Mouse (Mus musculus): ENCODE results near the gene Nmral1. TPM values are rescaled to one million over a fixed set of nuclear protein-coding genes. Genes with fewer than 3 reads are reported as not detected.
"Not testable (repeated sequence)": the region's sequence is repeated elsewhere in the genome, so short reads cannot be mapped to it uniquely, and the experiment has no call there.

Gene Nmral1
- polyA plus RNA-seq, 1 experiment from 2014 or later, result 28.4 TPM

GRCm38 (mm10) chr16:4683581-4684456 is 35.3 kb downstream of the Nmral1 start:
- H3K4me1 ChIP-seq (ENCODE audit: control insufficient read depth in 2 of 2, insufficient read depth in 2 of 2, low read length in 2 of 2), result peaks cover under 1 to 19% of the 10 kb centered on the region in 2 experiments; a peak in 3 of 4 replicates
- peak overlapping the region; percentile 96 for H3K9ac ChIP-seq (ENCODE audit: low read length)
- under 1% methylated on average over 54 of the region's 54 CpGs for WGBS
- no peaks in the 10 kb centered on the region for H3K27me3 ChIP-seq (ENCODE audit: control insufficient read depth, insufficient read depth, low read length)
- peak overlapping the region; percentile 70 to 98 for H3K4me3 ChIP-seq (ENCODE audit: control insufficient read depth in 1 of 2, insufficient read depth in 1 of 2, low read depth in 1 of 2, low read length in 2 of 2)
- peak; percentile 75 for ATAC-seq (ENCODE audit: insufficient number of reproducible peaks, insufficient read depth, low FRiP score, low read depth)
- peaks cover 21% of the 10 kb centered on the region for H3K36me3 ChIP-seq (ENCODE audit: control insufficient read depth, insufficient read depth, low read length)
- no peaks in the 10 kb centered on the region for H3K9me3 ChIP-seq (ENCODE audit: control insufficient read depth, low read length)
- peak overlapping the region; percentile 74 to 86 for H3K27ac ChIP-seq (replicated peaks in 1 of 2; ENCODE audit: control insufficient read depth in 1 of 2, insufficient read depth in 1 of 2, low read depth in 2 of 2, low read length in 2 of 2)
- peak overlapping the region; percentile 97 for H3K4me2 ChIP-seq (ENCODE audit: low read length)

- Histone ChIP-seq H3K4me3 (ENCODE audit: control insufficient read depth in 1 of 2, insufficient read depth in 1 of 2, low read depth in 1 of 2, low read length in 2 of 2) (peak overlapping the region; percentile 70 to 98), H3K9me3 (ENCODE audit: control insufficient read depth, low read length) (no peaks in the 10 kb centered on the region), H3K36me3 (ENCODE audit: control insufficient read depth, insufficient read depth, low read length) (peaks cover 16% of the 10 kb centered on the region), H3K4me2 (ENCODE audit: low read length) (peak overlapping the region; percentile 97), H3K27ac (replicated peaks in 1 of 2; ENCODE audit: control insufficient read depth in 1 of 2, insufficient read depth in 1 of 2, low read depth in 2 of 2, low read length in 2 of 2) (peak overlapping the region; percentile 74 to 86), H3K9ac (ENCODE audit: low read length) (peak overlapping the region; percentile 96), H3K4me1 (ENCODE audit: control insufficient read depth in 2 of 2, insufficient read depth in 2 of 2, low read length in 2 of 2) (peaks cover 3 to 26% of the 10 kb centered on the region in 2 experiments; a peak in 3 of 4 replicates), H3K27me3 (ENCODE audit: control insufficient read depth, insufficient read depth, low read length) (no peaks in the 10 kb centered on the region)
- no peak for ATAC-seq (ENCODE audit: insufficient number of reproducible peaks, insufficient read depth, low FRiP score, low read depth)
- WGBS, result 24% methylated on average over 9 of the region's 9 CpGs
Measured at GRCm38 (mm10) chr16:4683193-4683580, 36.0 kb downstream of the Nmral1 start.

GRCm38 (mm10) chr16:4682628-4683179 is 36.5 kb downstream of the Nmral1 start:
- Histone ChIP-seq H3K27me3 (ENCODE audit: control insufficient read depth, insufficient read depth, low read length) (no peaks in the 10 kb centered on the region), H3K27ac (replicated peaks in 1 of 2; ENCODE audit: control insufficient read depth in 1 of 2, insufficient read depth in 1 of 2, low read depth in 2 of 2, low read length in 2 of 2) (no peak overlapping the region), H3K4me1 (ENCODE audit: control insufficient read depth in 2 of 2, insufficient read depth in 2 of 2, low read length in 2 of 2) (peaks cover 6 to 31% of the 10 kb centered on the region in 2 experiments; a peak in 3 of 4 replicates), H3K4me3 (ENCODE audit: control insufficient read depth in 1 of 2, insufficient read depth in 1 of 2, low read depth in 1 of 2, low read length in 2 of 2) (peak overlapping the region in 1 of 2 experiments; percentile 98; a peak in 1 of 4 replicates), H3K9me3 (ENCODE audit: control insufficient read depth, low read length) (no peaks in the 10 kb centered on the region), H3K9ac (ENCODE audit: low read length) (no peak overlapping the region; the same call in 1 of the 2 replicates), H3K36me3 (ENCODE audit: control insufficient read depth, insufficient read depth, low read length) (peaks cover 11% of the 10 kb centered on the region), H3K4me2 (ENCODE audit: low read length) (peak overlapping the region; percentile 97)
- ATAC-seq (ENCODE audit: insufficient number of reproducible peaks, insufficient read depth, low FRiP score, low read depth), result no peak
- 76% methylated on average over 4 of the region's 4 CpGs for WGBS

- not testable (repeated sequence) for ATAC-seq (ENCODE audit: insufficient number of reproducible peaks, insufficient read depth, low FRiP score, low read depth); H3K27me3 ChIP-seq (ENCODE audit: control insufficient read depth, insufficient read depth, low read length); H3K27ac ChIP-seq (replicated peaks in 1 of 2; ENCODE audit: control insufficient read depth in 1 of 2, insufficient read depth in 1 of 2, low read depth in 2 of 2, low read length in 2 of 2); H3K9ac ChIP-seq (ENCODE audit: low read length); H3K4me2 ChIP-seq (ENCODE audit: low read length); H3K4me3 ChIP-seq (ENCODE audit: control insufficient read depth in 1 of 2, insufficient read depth in 1 of 2, low read depth in 1 of 2, low read length in 2 of 2); H3K9me3 ChIP-seq (ENCODE audit: control insufficient read depth, low read length)
- WGBS, result 80% methylated on average over 3 of the region's 3 CpGs
- H3K4me1 ChIP-seq (ENCODE audit: control insufficient read depth in 2 of 2, insufficient read depth in 2 of 2, low read length in 2 of 2), result peaks cover 6 to 32% of the 10 kb centered on the region in 2 experiments; a peak in 3 of 4 replicates
- peaks cover 10% of the 10 kb centered on the region for H3K36me3 ChIP-seq (ENCODE audit: control insufficient read depth, insufficient read depth, low read length)
Measured at GRCm38 (mm10) chr16:4680922-4681455, 38.2 kb downstream of the Nmral1 start.

- Histone ChIP-seq H3K27me3 (ENCODE audit: control insufficient read depth, insufficient read depth, low read length) (no peaks in the 10 kb centered on the region), H3K9me3 (ENCODE audit: control insufficient read depth, low read length) (no peaks in the 10 kb centered on the region), H3K4me2 (ENCODE audit: low read length) (peak within 1 kb of the TSS; percentile 87), H3K4me3 (ENCODE audit: control insufficient read depth in 1 of 2, insufficient read depth in 1 of 2, low read depth in 1 of 2, low read length in 2 of 2) (peak within 1 kb of the TSS; percentile 58 to 65), H3K9ac (ENCODE audit: low read length) (peak within 1 kb of the TSS; percentile 76), H3K36me3 (ENCODE audit: control insufficient read depth, insufficient read depth, low read length) (peaks cover 21% of the 10 kb centered on the region), H3K4me1 (ENCODE audit: control insufficient read depth in 2 of 2, insufficient read depth in 2 of 2, low read length in 2 of 2) (peaks cover 6 to 20% of the 10 kb centered on the region in 2 experiments; a peak in 3 of 4 replicates), H3K27ac (replicated peaks in 1 of 2; ENCODE audit: control insufficient read depth in 1 of 2, insufficient read depth in 1 of 2, low read depth in 2 of 2, low read length in 2 of 2) (peak within 1 kb of the TSS in 1 of 2 experiments; percentile 4; a peak in 1 of 4 replicates)
- WGBS, result 1% methylated on average over 47 of the region's 47 CpGs
- peak; percentile 88 for ATAC-seq (ENCODE audit: insufficient number of reproducible peaks, insufficient read depth, low FRiP score, low read depth)
Measured at GRCm38 (mm10) chr16:4679121-4680018, 39.8 kb downstream of the Nmral1 start, which contains the start of gene Coro7. Gene Coro7 (minus strand): TSS chr16:4679777.

GRCm38 (mm10) chr16:4678080-4678479 is 41.1 kb downstream of the Nmral1 start:
- Histone ChIP-seq H3K4me1 (ENCODE audit: control insufficient read depth in 2 of 2, insufficient read depth in 2 of 2, low read length in 2 of 2) (peaks cover 6 to 17% of the 10 kb centered on the region in 2 experiments; a peak in 3 of 4 replicates), H3K27ac (replicated peaks in 1 of 2; ENCODE audit: control insufficient read depth in 1 of 2, insufficient read depth in 1 of 2, low read depth in 2 of 2, low read length in 2 of 2) (no peak overlapping the region), H3K36me3 (ENCODE audit: control insufficient read depth, insufficient read depth, low read length) (peaks cover 31% of the 10 kb centered on the region), H3K27me3 (ENCODE audit: control insufficient read depth, insufficient read depth, low read length) (no peaks in the 10 kb centered on the region), H3K9me3 (ENCODE audit: control insufficient read depth, low read length) (no peaks in the 10 kb centered on the region), H3K9ac (ENCODE audit: low read length) (no peak overlapping the region), H3K4me3 (ENCODE audit: control insufficient read depth in 1 of 2, insufficient read depth in 1 of 2, low read depth in 1 of 2, low read length in 2 of 2) (no peak overlapping the region), H3K4me2 (ENCODE audit: low read length) (peak overlapping the region; percentile 87; the same call in 1 of the 2 replicates)
- 54% methylated on average over 5 of the region's 5 CpGs for WGBS
- ATAC-seq (ENCODE audit: insufficient number of reproducible peaks, insufficient read depth, low FRiP score, low read depth), result no peak

Measured in heart, embryonic 14.5 days (tissue).